In genomic region chr7:73595860-73596259, GRCm38 (mm10) we compare ENCODE assay signal across 7 mouse cellular contexts. TPM values are rescaled to one million over a fixed set of nuclear protein-coding genes. Genes with fewer than 3 reads are reported as not detected.
A peak's percentile ranks its signal among the peaks of the same experiment; 100 is the strongest.
DNase-seq lines count a peak whose midpoint lies in the region; ATAC-seq lines count a peak whose summit lies in the region.

No protein-coding gene starts in this region.

- WGBS in embryonic facial prominence, embryonic 14.5 days = 22% methylated on average over 9 of the region's 9 CpGs
- 59% methylated on average over 9 of the region's 9 CpGs for WGBS in midbrain, embryonic 10.5 days

- no peak; the same call in 1 of the 2 replicates for ATAC-seq in embryonic facial prominence, embryonic 14.5 days (ENCODE audit: low read depth)
- no peak for ATAC-seq in inflammation-experienced regulatory T-cells, adult 6 months

- no peaks in the 10 kb centered on the region for H3K36me3 ChIP-seq in embryonic facial prominence, embryonic 14.5 days (ENCODE audit: control insufficient read depth, insufficient read depth, low read length)
- H3K36me3 ChIP-seq in midbrain, embryonic 10.5 days = no peaks in the 10 kb centered on the region

- peak overlapping the region; percentile 51 for H3K9ac ChIP-seq in embryonic facial prominence, embryonic 14.5 days (ENCODE audit: low read depth, low read length)

- peak overlapping the region; percentile 94 for H3K27ac ChIP-seq in embryonic facial prominence, embryonic 14.5 days (replicated peaks; ENCODE audit: low read depth, low read length)
- H3K27ac ChIP-seq in midbrain, embryonic 10.5 days (replicated peaks) = peak overlapping the region; percentile 86

- H3K27me3 ChIP-seq in embryonic facial prominence, embryonic 14.5 days (replicated peaks; ENCODE audit: control insufficient read depth, insufficient read depth, low read length) = no peaks in the 10 kb centered on the region
- H3K27me3 ChIP-seq in midbrain, embryonic 10.5 days (ENCODE audit: low read depth, poor library complexity, severe bottlenecking) = peaks cover 9% of the 10 kb centered on the region

- H3K9me3 ChIP-seq in embryonic facial prominence, embryonic 14.5 days (ENCODE audit: control insufficient read depth, low read length) = 0 out of 2 replicates have a peak, but pooled peaks cover 8% of the 10 kb centered on the region
- H3K9me3 ChIP-seq in midbrain, embryonic 10.5 days (replicated peaks) = peaks cover 9% of the 10 kb centered on the region; the same call in 1 of the 2 replicates

- H3K4me1 ChIP-seq in embryonic facial prominence, embryonic 14.5 days (ENCODE audit: control insufficient read depth, insufficient read depth, low read length) = peaks cover 30% of the 10 kb centered on the region
- H3K4me1 ChIP-seq in midbrain, embryonic 10.5 days = peaks cover 47% of the 10 kb centered on the region

- H3K4me2 ChIP-seq in embryonic facial prominence, embryonic 14.5 days (ENCODE audit: low read depth, low read length) = peak overlapping the region; percentile 54

- H3K4me3 ChIP-seq in embryonic facial prominence, embryonic 14.5 days (ENCODE audit: low read depth, low read length) = 0 out of 2 replicates have a peak overlapping the region, but pooled peaks have one; percentile 26
- H3K4me3 ChIP-seq in midbrain, embryonic 10.5 days = peak overlapping the region; percentile 50

- DNase-seq in 3134 (ENCODE audit: extremely low read depth, insufficient read length, low spot score) = peak; percentile 11
- DNase-seq in A20 (ENCODE audit: low read depth, low spot score) = peak; percentile 58
- DNase-seq in embryonic facial prominence, embryonic 14.5 days (ENCODE audit: low spot score) = peak; percentile 49
- DNase-seq in heart, postnatal 4 days = peak; percentile 61
- DNase-seq in midbrain, embryonic 10.5 days (ENCODE audit: low spot score) = no peak
- no peak for DNase-seq in lung, postnatal 14 days

RNA-seq across cellular contexts. Expression of gene Chd2, which starts 54.2 kb away (rescaled TPM):
- 39.5 and 54.6 TPM in 2 replicates for polyA plus RNA-seq in embryonic facial prominence, embryonic 14.5 days (2014; fragmentation: Nextera tagmentation; extraction: Ambion mirVana)
- 10 to 100 TPM; 57.3 to 61.0 TPM for total RNA-seq in heart, postnatal 4 days (2021)
- polyA plus RNA-seq in midbrain, embryonic 10.5 days (2016; fragmentation: Nextera tagmentation; extraction: Ambion mirVana) = 39.6 and 48.3 TPM in 2 replicates
- polyA plus RNA-seq in inflammation-experienced regulatory T-cells, adult 6 months (2017; shearing (Covaris generic)) = 100 to 1,000 TPM; 120 to 258 (median 210) TPM

Comparison
In these comparisons a context has a peak if more than half of its experiments do, and no peak if none do; other contexts are left out.
1. DNase-seq: peak in 3134 (single experiment), A20 (single experiment), embryonic facial prominence, embryonic 14.5 days (single experiment) and heart, postnatal 4 days (single experiment); none in midbrain, embryonic 10.5 days (single experiment) and lung, postnatal 14 days (single experiment).